Mouse (Mus musculus) intestine, postnatal 0 days (tissue): Measurements from ENCODE around the gene Gm20715. TPM values are rescaled to one million over a fixed set of nuclear protein-coding genes. Genes with fewer than 3 reads are reported as not detected.
"Not testable (repeated sequence)": the region's sequence is repeated elsewhere in the genome, so short reads cannot be mapped to it uniquely, and the experiment has no call there.

Experiments
- ATAC-seq: fragments of 200-750 bp; cut with Nextera tagmentation; 2 replicates; pipeline ENCODE4 v1.8.0; 2017; ENCODE audit warnings: mild to moderate bottlenecking, moderate TSS enrichment, moderate library complexity
- H3K27ac ChIP-seq: fragments of 300-500 bp; sonication (generic); 2 replicates; pipeline ENCODE4 v1.5.1; 2014; ENCODE audit warnings: mild to moderate bottlenecking, low read depth, low read length, moderate library complexity
- H3K27me3 ChIP-seq: fragments of 300-500 bp; sonication (generic); replicated peaks from 2 replicates; pipeline ENCODE4 v1.6.1; 2014; ENCODE audit warnings: low read length, mixed read lengths; ENCODE audit not compliant: control insufficient read depth, insufficient read depth
- H3K36me3 ChIP-seq: fragments of 300-500 bp; sonication (generic); 2 replicates; pipeline ENCODE4 v1.6.1; 2014; ENCODE audit warnings: mild to moderate bottlenecking, moderate library complexity; ENCODE audit not compliant: control insufficient read depth, insufficient read depth
- H3K4me1 ChIP-seq: fragments of 300-500 bp; sonication (generic); replicated peaks from 2 replicates; pipeline ENCODE4 v1.6.1; 2014; ENCODE audit warnings: antibody characterized with exemption, low read length, mixed read lengths; ENCODE audit not compliant: control insufficient read depth, insufficient read depth
- H3K4me2 ChIP-seq: fragments of 300-500 bp; sonication (generic); replicated peaks from 2 replicates; pipeline ENCODE4 v1.6.1; 2014; ENCODE audit warnings: low read depth, mild to moderate bottlenecking, moderate library complexity
- H3K4me3 ChIP-seq: fragments of 300-500 bp; sonication (generic); 2 replicates; pipeline ENCODE4 v1.5.1; 2014; ENCODE audit warnings: low read depth, low read length
- H3K9ac ChIP-seq: fragments of 300-500 bp; sonication (generic); 2 replicates; pipeline ENCODE4 v1.6.1; 2014; ENCODE audit warnings: mild to moderate bottlenecking, low read depth, low read length
- H3K9me3 ChIP-seq: fragments of 300-500 bp; sonication (generic); 2 replicates; pipeline ENCODE4 v1.6.1; 2016; ENCODE audit warnings: mixed run types; ENCODE audit not compliant: control insufficient read depth
- CTCF ChIP-seq: sonication (generic); IDR thresholded peaks from 2 replicates; pipeline ENCODE4 v1.5.1; 2016; ENCODE audit warnings: low read depth, mild to moderate bottlenecking, control low read depth, antibody characterized with exemption, moderate library complexity
- WGBS: fragments of 180-500 bp; shearing (Covaris S2); extraction: QIAGEN DNeasy Blood & Tissue Kit; methylation state at CpG from one replicate; pipeline ENCODE4 v1.1.7; 2014; 5-methylcytosine and 5-hydroxymethylcytosine counted together
- polyA plus RNA-seq: library from polyadenylated mRNA; unstranded; fragments of >200 nt; fragmentation: Nextera tagmentation; extraction: Ambion mirVana; gene quantifications from 2 replicates; pipeline ENCODE4 v1.2.1, GENCODE M21; 2015

Gm20715 gene
- polyA plus RNA-seq, 1 experiment from 2014 or later, result not detected

GRCm38 (mm10) chr7:6455868-6456267, 45.8 kb downstream of the Gm20715 start, which contains the start of gene Olfr1336:
Gene Olfr1336 (plus strand): TSS chr7:6456168.
- H3K4me1 ChIP-seq, result no peaks in the 10 kb centered on the region
- no peak for ATAC-seq
- no peaks in the 10 kb centered on the region for H3K9me3 ChIP-seq
- TF ChIP-seq CTCF, result no peak
- no peak within 1 kb of the TSS for H3K27ac ChIP-seq
- H3K9ac ChIP-seq, result no peak within 1 kb of the TSS
- H3K36me3 ChIP-seq, result no peaks in the 10 kb centered on the region
- no peak within 1 kb of the TSS for H3K4me2 ChIP-seq
- H3K27me3 ChIP-seq, result no peaks in the 10 kb centered on the region
- no peak within 1 kb of the TSS for H3K4me3 ChIP-seq

- no peak overlapping the region for H3K9ac ChIP-seq
- no peak overlapping the region for H3K4me2 ChIP-seq
- no peaks in the 10 kb centered on the region for H3K9me3 ChIP-seq
- ATAC-seq, result no peak
- no peak for TF ChIP-seq CTCF
- H3K4me3 ChIP-seq, result no peak overlapping the region
- H3K4me1 ChIP-seq, result no peaks in the 10 kb centered on the region
- no peaks in the 10 kb centered on the region for H3K27me3 ChIP-seq
- 40% methylated on average over 3 of the region's 3 CpGs for WGBS
- H3K27ac ChIP-seq, result no peak overlapping the region
- no peaks in the 10 kb centered on the region for H3K36me3 ChIP-seq
Observed at GRCm38 (mm10) chr7:6456399-6456798, 46.3 kb downstream of the Gm20715 start.

GRCm38 (mm10) chr7:6466951-6467350, 56.9 kb downstream of the Gm20715 start, which contains the start of gene Olfr1346:
Gene Olfr1346 (plus strand): TSS chr7:6467101.
- Histone ChIP-seq H3K9ac (no peak within 1 kb of the TSS), H3K4me1 (no peaks in the 10 kb centered on the region), H3K9me3 (no peaks in the 10 kb centered on the region), H3K27ac (no peak within 1 kb of the TSS), H3K36me3 (no peaks in the 10 kb centered on the region), H3K27me3 (no peaks in the 10 kb centered on the region), H3K4me3 (no peak within 1 kb of the TSS), H3K4me2 (no peak within 1 kb of the TSS)
- no peak for ATAC-seq
- TF ChIP-seq CTCF, result no peak

- not testable (repeated sequence) for H3K9ac ChIP-seq, H3K27ac ChIP-seq, H3K27me3 ChIP-seq, H3K4me1 ChIP-seq, ATAC-seq, H3K9me3 ChIP-seq, H3K36me3 ChIP-seq, H3K4me2 ChIP-seq, H3K4me3 ChIP-seq
- WGBS, result 50% methylated on average over 2 of the region's 2 CpGs
Observed at GRCm38 (mm10) chr7:6477633-6478032, 67.6 kb downstream of the Gm20715 start.

- ATAC-seq, result no peak
- H3K27me3 ChIP-seq, result no peaks in the 10 kb centered on the region
- no peaks in the 10 kb centered on the region for H3K4me1 ChIP-seq
- WGBS, result 18% methylated on average over 2 of the region's 2 CpGs
- no peak for TF ChIP-seq CTCF
- no peak within 1 kb of the TSS for H3K27ac ChIP-seq
- no peak within 1 kb of the TSS for H3K9ac ChIP-seq
- no peaks in the 10 kb centered on the region for H3K36me3 ChIP-seq
- no peaks in the 10 kb centered on the region for H3K9me3 ChIP-seq
- no peak within 1 kb of the TSS for H3K4me2 ChIP-seq
- no peak within 1 kb of the TSS for H3K4me3 ChIP-seq
Observed at GRCm38 (mm10) chr7:6486841-6487240, 76.8 kb downstream of the Gm20715 start, which contains the start of gene Olfr5. Gene Olfr5 (minus strand): TSS chr7:6486941.

Other genes starting within 250 kb of the Gm20715 start
- 18.5 and 18.7 TPM in 2 replicates for gene Zfp444, start 238.1 kb upstream of the Gm20715 start, polyA plus RNA-seq
- gene Galp, start 213.2 kb upstream of the Gm20715 start, polyA plus RNA-seq, result not detected in 2 replicates
- not detected in 2 replicates for gene Zscan5b, start 188.0 kb upstream of the Gm20715 start, polyA plus RNA-seq
- not detected in 2 replicates for gene Epp13, start 157.6 kb upstream of the Gm20715 start, polyA plus RNA-seq
- gene Zfp667, start 123.7 kb upstream of the Gm20715 start, polyA plus RNA-seq, result 2.1 and 2.4 TPM in 2 replicates
- gene Zfp583, start 79.0 kb upstream of the Gm20715 start, polyA plus RNA-seq, result 1.2 and 1.7 TPM in 2 replicates
- 0.08 and 0.20 TPM in 2 replicates for gene Gm3854, start 66.5 kb upstream of the Gm20715 start, polyA plus RNA-seq
- 0.82 and 1.1 TPM in 2 replicates for gene Zfp78, start 47.0 kb upstream of the Gm20715 start, polyA plus RNA-seq
- gene Zfp28, start 27.0 kb upstream of the Gm20715 start, polyA plus RNA-seq, result 2.5 and 3.3 TPM in 2 replicates
- gene Smim17, start 11.6 kb upstream of the Gm20715 start, polyA plus RNA-seq, result 0.04 and 0.14 TPM in 2 replicates
- not detected in 2 replicates for gene Olfr1344, start 28.4 kb downstream of the Gm20715 start, polyA plus RNA-seq
- gene Olfr1336, start 45.9 kb downstream of the Gm20715 start, polyA plus RNA-seq, result not detected in 2 replicates
- not detected in 2 replicates for gene Olfr1346, start 56.8 kb downstream of the Gm20715 start, polyA plus RNA-seq
- not detected in 2 replicates for gene Olfr5, start 76.7 kb downstream of the Gm20715 start, polyA plus RNA-seq
- gene Olfr1347, start 89.5 kb downstream of the Gm20715 start, polyA plus RNA-seq, result not detected in 2 replicates
- not detected in 2 replicates for gene Olfr1348, start 98.5 kb downstream of the Gm20715 start, polyA plus RNA-seq
- not detected in 2 replicates for gene Olfr1349, start 112.7 kb downstream of the Gm20715 start, polyA plus RNA-seq
- gene Olfr1350, start 154.6 kb downstream of the Gm20715 start, polyA plus RNA-seq, result not detected in 2 replicates